Mouse (Mus musculus): ENCODE measurements around the gene Gprc5a.

- TF ChIP-seq CTCF (conservative IDR thresholded peaks at IDR 0.05 in 1 of 2, IDR thresholded peaks at IDR 0.05 in 1 of 2; ENCODE audit: low read depth in 2 of 2, low read length in 2 of 2) (no peak), RAD21 (IDR thresholded peaks at IDR 0.05; ENCODE audit: low read depth, low read length) (no peak), TCF12 (IDR thresholded peaks at IDR 0.05; ENCODE audit: low read depth, low read length) (no peak)
These were observed 26.8 kb upstream of the Gprc5a start for GRCm38 (mm10) chr6:135038674-135039073.
